Mouse (Mus musculus): Measurements from ENCODE around the gene Fer. TPM values are rescaled to one million over a fixed set of nuclear protein-coding genes. Genes with fewer than 3 reads are reported as not detected.

Gene Fer
- polyA plus RNA-seq, 1 experiment from 2014 or later = 12.6 TPM

DNA sequence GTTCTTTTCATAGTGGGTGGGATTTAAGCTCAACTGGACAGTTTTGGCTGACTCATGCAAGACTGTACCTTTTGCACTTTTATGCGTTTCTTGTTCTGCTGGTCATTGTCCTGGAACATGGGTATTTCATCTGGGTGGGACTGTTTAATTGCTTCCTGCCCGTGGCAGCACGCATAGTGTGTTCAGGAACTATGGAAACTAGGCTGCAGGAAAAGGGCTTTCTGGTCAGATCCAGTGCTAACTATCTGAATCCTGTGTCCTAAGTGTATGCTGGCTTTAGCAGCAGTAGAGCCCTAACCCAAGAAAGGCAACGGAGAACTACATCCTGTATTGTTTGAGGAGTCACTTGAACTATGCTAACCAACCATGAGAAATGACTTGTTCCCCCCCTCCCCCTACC lies 67.8 kb downstream of the Fer start:
- TF ChIP-seq CTCF (IDR thresholded peaks at IDR 0.05; ENCODE audit: low read depth) = no peak
- Histone ChIP-seq H3K27me3 (replicated peaks; ENCODE audit: control insufficient read depth, insufficient read depth, low read length) (no peaks in the 10 kb centered on the region), H3K4me3 (ENCODE audit: low read depth, low read length) (no peak overlapping the region), H3K4me1 (replicated peaks; ENCODE audit: control insufficient read depth, insufficient read depth, low read length) (no peaks in the 10 kb centered on the region), H3K9me3 (ENCODE audit: control insufficient read depth) (no peaks in the 10 kb centered on the region), H3K36me3 (ENCODE audit: control insufficient read depth, insufficient read depth) (peaks cover 6% of the 10 kb centered on the region; the same call in 1 of the 2 replicates), H3K27ac (ENCODE audit: low read depth, low read length) (no peak overlapping the region), H3K9ac (ENCODE audit: low read depth, low read length) (no peak overlapping the region), H3K4me2 (replicated peaks; ENCODE audit: low read depth) (no peak overlapping the region)
- no peak for ATAC-seq
- WGBS = 41% methylated on average over 4 of the region's 4 CpGs

- Histone ChIP-seq H3K4me3 (ENCODE audit: low read depth, low read length) (no peak overlapping the region), H3K36me3 (ENCODE audit: control insufficient read depth, insufficient read depth) (peaks cover 9% of the 10 kb centered on the region; the same call in 1 of the 2 replicates), H3K4me2 (replicated peaks; ENCODE audit: low read depth) (no peak overlapping the region), H3K9ac (ENCODE audit: low read depth, low read length) (no peak overlapping the region), H3K27ac (ENCODE audit: low read depth, low read length) (no peak overlapping the region), H3K9me3 (ENCODE audit: control insufficient read depth) (no peaks in the 10 kb centered on the region), H3K4me1 (replicated peaks; ENCODE audit: control insufficient read depth, insufficient read depth, low read length) (no peaks in the 10 kb centered on the region), H3K27me3 (replicated peaks; ENCODE audit: control insufficient read depth, insufficient read depth, low read length) (no peaks in the 10 kb centered on the region)
- ATAC-seq = no peak
- WGBS = 76% methylated on average over 1 of the region's 1 CpGs
- no peak for TF ChIP-seq CTCF (IDR thresholded peaks at IDR 0.05; ENCODE audit: low read depth)
Measured at GRCm38 (mm10) chr17:63931556-63931955, 68.7 kb downstream of the Fer start.

DNA sequence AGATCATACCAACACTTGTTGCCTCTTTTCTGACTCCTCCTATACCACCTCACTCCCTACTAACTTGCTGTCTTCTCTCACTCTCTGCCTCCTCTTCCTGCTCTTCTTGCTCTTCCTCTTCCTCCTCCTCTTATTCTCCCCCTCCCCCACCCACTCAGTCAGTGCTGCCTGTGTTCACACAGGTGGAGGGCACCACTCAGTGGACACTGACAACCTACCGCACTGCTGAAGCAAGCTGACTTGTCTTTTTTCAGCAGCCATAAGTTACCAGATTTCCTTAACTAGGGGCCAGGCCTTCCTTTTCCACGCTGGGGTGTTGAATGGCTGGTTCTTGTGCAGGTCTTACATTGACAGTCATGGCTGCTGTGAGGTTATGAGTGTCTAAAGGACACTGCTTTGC lies 72.5 kb downstream of the Fer start:
- Histone ChIP-seq H3K4me3 (ENCODE audit: low read depth, low read length) (no peak overlapping the region), H3K9me3 (ENCODE audit: control insufficient read depth) (no peaks in the 10 kb centered on the region), H3K36me3 (ENCODE audit: control insufficient read depth, insufficient read depth) (peaks cover 9% of the 10 kb centered on the region; the same call in 1 of the 2 replicates), H3K27ac (ENCODE audit: low read depth, low read length) (no peak overlapping the region), H3K4me2 (replicated peaks; ENCODE audit: low read depth) (no peak overlapping the region), H3K4me1 (replicated peaks; ENCODE audit: control insufficient read depth, insufficient read depth, low read length) (no peaks in the 10 kb centered on the region), H3K9ac (ENCODE audit: low read depth, low read length) (no peak overlapping the region), H3K27me3 (replicated peaks; ENCODE audit: control insufficient read depth, insufficient read depth, low read length) (no peaks in the 10 kb centered on the region)
- peak; percentile 7; the same call in 1 of the 2 replicates for TF ChIP-seq CTCF (IDR thresholded peaks at IDR 0.05; ENCODE audit: low read depth)
- ATAC-seq = no peak
- 88% methylated on average over 2 of the region's 2 CpGs for WGBS

DNA sequence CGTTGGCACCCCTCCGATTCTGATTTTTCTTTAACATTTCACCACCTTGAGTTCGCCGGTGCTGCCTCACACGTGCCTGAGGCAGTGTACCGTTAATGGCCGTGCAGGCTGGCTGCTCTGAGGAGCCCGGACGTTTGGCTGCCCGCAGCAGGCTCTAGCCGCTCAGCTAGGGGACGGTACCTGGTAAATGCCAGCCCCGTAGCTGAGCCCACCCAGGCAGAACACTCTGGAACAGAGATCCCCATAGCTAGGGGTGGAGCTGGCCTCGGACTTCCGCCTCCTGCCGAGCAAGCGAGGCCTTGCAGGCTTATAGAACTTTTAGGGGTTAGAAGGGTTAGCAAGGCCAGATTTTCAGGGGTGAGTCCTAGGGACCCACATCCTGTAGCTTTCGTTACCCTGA lies 75.0 kb downstream of the Fer start:
- H3K9ac ChIP-seq (ENCODE audit: low read depth, low read length) = no peak overlapping the region
- H3K4me2 ChIP-seq (replicated peaks; ENCODE audit: low read depth) = no peak overlapping the region
- H3K9me3 ChIP-seq (ENCODE audit: control insufficient read depth) = no peaks in the 10 kb centered on the region
- H3K4me3 ChIP-seq (ENCODE audit: low read depth, low read length) = no peak overlapping the region
- H3K36me3 ChIP-seq (ENCODE audit: control insufficient read depth, insufficient read depth) = peaks cover 9% of the 10 kb centered on the region; the same call in 1 of the 2 replicates
- no peak overlapping the region for H3K27ac ChIP-seq (ENCODE audit: low read depth, low read length)
- no peaks in the 10 kb centered on the region for H3K4me1 ChIP-seq (replicated peaks; ENCODE audit: control insufficient read depth, insufficient read depth, low read length)
- WGBS = 75% methylated on average over 18 of the region's 18 CpGs
- no peaks in the 10 kb centered on the region for H3K27me3 ChIP-seq (replicated peaks; ENCODE audit: control insufficient read depth, insufficient read depth, low read length)
- TF ChIP-seq CTCF (IDR thresholded peaks at IDR 0.05; ENCODE audit: low read depth) = no peak
- ATAC-seq = no peak

DNA sequence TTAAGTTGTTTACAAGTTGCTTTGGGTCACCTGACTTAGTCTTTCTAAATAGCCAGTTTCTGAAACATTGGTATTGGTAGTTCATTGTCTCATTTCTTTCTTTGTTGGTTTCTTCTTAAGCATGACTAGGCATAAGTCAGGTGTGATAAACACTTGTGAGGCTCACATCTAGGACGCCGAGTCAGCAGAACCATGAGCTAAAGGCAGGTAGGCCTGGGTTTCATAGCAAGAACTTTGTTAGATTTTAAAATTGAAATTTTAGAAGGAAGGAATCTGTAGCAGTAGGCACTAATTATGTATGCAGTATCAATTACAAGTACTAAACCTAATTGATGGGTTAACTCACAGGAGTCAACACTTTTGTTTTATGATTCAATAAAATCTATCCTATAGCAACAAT lies 83.9 kb downstream of the Fer start:
- WGBS = 96% methylated on average over 2 of the region's 2 CpGs
- TF ChIP-seq CTCF (IDR thresholded peaks at IDR 0.05; ENCODE audit: low read depth) = no peak
- ATAC-seq = no peak
- no peak overlapping the region for H3K9ac ChIP-seq (ENCODE audit: low read depth, low read length)
- no peak overlapping the region for H3K27ac ChIP-seq (ENCODE audit: low read depth, low read length)
- H3K4me1 ChIP-seq (replicated peaks; ENCODE audit: control insufficient read depth, insufficient read depth, low read length) = no peaks in the 10 kb centered on the region
- H3K4me2 ChIP-seq (replicated peaks; ENCODE audit: low read depth) = no peak overlapping the region
- no peaks in the 10 kb centered on the region for H3K36me3 ChIP-seq (ENCODE audit: control insufficient read depth, insufficient read depth)
- H3K9me3 ChIP-seq (ENCODE audit: control insufficient read depth) = no peaks in the 10 kb centered on the region
- no peak overlapping the region for H3K4me3 ChIP-seq (ENCODE audit: low read depth, low read length)
- no peaks in the 10 kb centered on the region for H3K27me3 ChIP-seq (replicated peaks; ENCODE audit: control insufficient read depth, insufficient read depth, low read length)

GRCm38 (mm10) chr17:63948811-63949210 lies 85.9 kb downstream of the Fer start:
- Histone ChIP-seq H3K9me3 (ENCODE audit: control insufficient read depth) (no peaks in the 10 kb centered on the region), H3K27ac (ENCODE audit: low read depth, low read length) (no peak overlapping the region), H3K4me1 (replicated peaks; ENCODE audit: control insufficient read depth, insufficient read depth, low read length) (no peaks in the 10 kb centered on the region), H3K36me3 (ENCODE audit: control insufficient read depth, insufficient read depth) (peaks cover 5% of the 10 kb centered on the region; the same call in 1 of the 2 replicates), H3K4me3 (ENCODE audit: low read depth, low read length) (no peak overlapping the region), H3K27me3 (replicated peaks; ENCODE audit: control insufficient read depth, insufficient read depth, low read length) (no peaks in the 10 kb centered on the region), H3K9ac (ENCODE audit: low read depth, low read length) (no peak overlapping the region), H3K4me2 (replicated peaks; ENCODE audit: low read depth) (no peak overlapping the region)
- TF ChIP-seq CTCF (IDR thresholded peaks at IDR 0.05; ENCODE audit: low read depth) = no peak
- 91% methylated on average over 4 of the region's 4 CpGs for WGBS
- no peak for ATAC-seq

- Histone ChIP-seq H3K9ac (ENCODE audit: low read depth, low read length) (no peak overlapping the region), H3K4me1 (replicated peaks; ENCODE audit: control insufficient read depth, insufficient read depth, low read length) (no peaks in the 10 kb centered on the region), H3K27ac (ENCODE audit: low read depth, low read length) (no peak overlapping the region), H3K9me3 (ENCODE audit: control insufficient read depth) (no peaks in the 10 kb centered on the region), H3K27me3 (replicated peaks; ENCODE audit: control insufficient read depth, insufficient read depth, low read length) (no peaks in the 10 kb centered on the region), H3K36me3 (ENCODE audit: control insufficient read depth, insufficient read depth) (peaks cover 5% of the 10 kb centered on the region; the same call in 1 of the 2 replicates), H3K4me2 (replicated peaks; ENCODE audit: low read depth) (no peak overlapping the region), H3K4me3 (ENCODE audit: low read depth, low read length) (no peak overlapping the region)
- WGBS = 79% methylated on average over 2 of the region's 2 CpGs
- peak; percentile 66 for TF ChIP-seq CTCF (IDR thresholded peaks at IDR 0.05; ENCODE audit: low read depth)
- no peak for ATAC-seq
Measured at GRCm38 (mm10) chr17:63951436-63951835, 88.6 kb downstream of the Fer start.

Data from intestine, postnatal 0 days (tissue).